8 mouse cellular contexts compared by ENCODE assay signal in genomic region chr12:84996083-84996496, GRCm38 (mm10). TPM values are rescaled to one million over a fixed set of nuclear protein-coding genes. Genes with fewer than 3 reads are reported as not detected.
A peak's percentile ranks its signal among the peaks of the same experiment; 100 is the strongest.
DNase-seq lines count a peak whose midpoint lies in the region; ATAC-seq lines count a peak whose summit lies in the region.

TSS of gene Ylpm1 (plus strand) at chr12:84996321.

- no peaks in the 10 kb centered on the region for H3K36me3 ChIP-seq in hindbrain, embryonic 16.5 days (ENCODE audit: control insufficient read depth, insufficient read depth, low read length)
- H3K36me3 ChIP-seq in macrophage (ENCODE audit: inconsistent target), result no peaks in the 10 kb centered on the region

- peak within 1 kb of the TSS; percentile 92 for H3K4me2 ChIP-seq in hindbrain, embryonic 16.5 days (ENCODE audit: low read length)

- H3K4me3 ChIP-seq in hindbrain, embryonic 16.5 days (ENCODE audit: low read length), result peak within 1 kb of the TSS; percentile 88
- peak within 1 kb of the TSS; percentile 62 for H3K4me3 ChIP-seq in macrophage (ENCODE audit: inconsistent target)

- ATAC-seq in hindbrain, embryonic 16.5 days, result peak; percentile 99

- peaks cover 19% of the 10 kb centered on the region for H3K4me1 ChIP-seq in hindbrain, embryonic 16.5 days (ENCODE audit: control insufficient read depth, insufficient read depth, low read depth, low read length)

- H3K9ac ChIP-seq in hindbrain, embryonic 16.5 days (ENCODE audit: low read depth, low read length), result peak within 1 kb of the TSS; percentile 96

- H3K27me3 ChIP-seq in hindbrain, embryonic 16.5 days (replicated peaks; ENCODE audit: control insufficient read depth, insufficient read depth, low read length), result no peaks in the 10 kb centered on the region

- WGBS in hindbrain, embryonic 16.5 days, result under 1% methylated on average over 41 of the region's 45 CpGs
- WGBS in macrophage (ENCODE audit: missing documents), result under 1% methylated on average over 45 of the region's 45 CpGs

- no peaks in the 10 kb centered on the region for H3K9me3 ChIP-seq in hindbrain, embryonic 16.5 days (ENCODE audit: control insufficient read depth, low read length)

- peak within 1 kb of the TSS; percentile 91 for H3K27ac ChIP-seq in hindbrain, embryonic 16.5 days (ENCODE audit: low read depth, low read length)
- no peak within 1 kb of the TSS for H3K27ac ChIP-seq in macrophage

- DNase-seq in WW6 (ENCODE audit: low read depth, low spot score), result peak; percentile 93
- DNase-seq in cerebellum, postnatal 4 days (ENCODE audit: low spot score in 2 of 2), result peak; percentile 94 to 97
- DNase-seq in gastrocnemius, adult 18-20 months (ENCODE audit: low spot score), result peak; percentile 98
- DNase-seq in left cerebral cortex, adult 18-20 months (ENCODE audit: low spot score in 2 of 2), result peak; percentile 97
- DNase-seq in right cerebral cortex, adult 18-20 months, result peak; percentile 98
- DNase-seq in urinary bladder, postnatal 10 days (ENCODE audit: low spot score), result peak; percentile 94

- peaks cover 46% of the 10 kb centered on the region for H3K79me2 ChIP-seq in macrophage (ENCODE audit: inconsistent target)

RNA-seq across cellular contexts. Expression of gene Ylpm1, which starts in this region (rescaled TPM):
- total RNA-seq in gastrocnemius, adult 18-20 months (2021), result 10 to 100 TPM; 14.4 to 16.4 TPM
- 28.7 and 29.7 TPM in 2 replicates for polyA plus RNA-seq in hindbrain, embryonic 16.5 days (2015; fragmentation: Nextera tagmentation; extraction: Ambion mirVana)
- 100 to 1,000 TPM; 111 to 112 TPM for total RNA-seq in left cerebral cortex, adult 18-20 months (2021)
- total RNA-seq in macrophage (2018; cell fraction: chromatin; rRNA removed), result 100 to 1,000 TPM in 21 of 26 experiments, 10 to 100 TPM in 5; 41.6 to 275 (median 210) TPM
- total RNA-seq in macrophage (2018; cell fraction: cytosol; rRNA removed), result 10 to 100 TPM; 16.8 to 38.2 (median 28.1) TPM
- total RNA-seq in macrophage (2018; cell fraction: nucleus; rRNA removed), result 100 to 1,000 TPM in 12 of 26 experiments, 10 to 100 TPM in 14; 32.9 to 180 (median 92.9) TPM
- polyA plus RNA-seq in macrophage (2018), result 23.7 to 43.8 TPM (median 27.2 TPM) in 3 replicates

Comparison
In these comparisons a context has a peak if more than half of its experiments do, and no peak if none do; other contexts are left out.
1. RNA of gene Ylpm1 (total RNA-seq): 111 to 112 TPM in left cerebral cortex, adult 18-20 months; 14.4 to 16.4 TPM in gastrocnemius, adult 18-20 months; every median in the first group is over 4 times any median in the second.
2. Peak in every context shown above with its lines, with median percentiles within 50 percentile points of each other: DNase-seq.